Mouse (Mus musculus) heart, postnatal 0 days (tissue): Measurements from ENCODE around the gene Apof. TPM values are rescaled to one million over a fixed set of nuclear protein-coding genes. Genes with fewer than 3 reads are reported as not detected.
A peak's percentile ranks its signal among the peaks of the same experiment; 100 is the strongest.

Experiments
- ATAC-seq: fragments of 200-750 bp; cut with Nextera tagmentation; 2 replicates; pipeline ENCODE4 v1.8.0; 2017; ENCODE audit warnings: low read depth, moderate number of reproducible peaks, moderate library complexity; ENCODE audit not compliant: insufficient read depth
- DNase-seq: peaks from one replicate; pipeline ENCODE4 v3.0.0-alpha.2; 2016; ENCODE audit warnings: low spot score
- H3K27ac ChIP-seq: fragments of 300-500 bp; sonication (generic); 2 replicates; pipeline ENCODE4 v1.5.1; 2014; ENCODE audit warnings: low read depth, mild to moderate bottlenecking
- H3K27me3 ChIP-seq: fragments of 300-500 bp; sonication (generic); 2 replicates; pipeline ENCODE4 v1.6.1; 2014; ENCODE audit warnings: low read length, mixed read lengths; ENCODE audit not compliant: control insufficient read depth, insufficient read depth
- H3K36me3 ChIP-seq: fragments of 300-500 bp; sonication (generic); replicated peaks from 2 replicates; pipeline ENCODE4 v1.6.1; 2014; ENCODE audit warnings: low read length, mixed read lengths; ENCODE audit not compliant: control insufficient read depth, insufficient read depth
- H3K4me1 ChIP-seq: fragments of 300-500 bp; sonication (generic); 2 replicates; pipeline ENCODE4 v1.6.1; 2014; ENCODE audit warnings: antibody characterized with exemption; ENCODE audit not compliant: control insufficient read depth, insufficient read depth
- H3K4me2 ChIP-seq: fragments of 300-500 bp; sonication (generic); 2 replicates; pipeline ENCODE4 v1.6.1; 2014; ENCODE audit warnings: low read depth, mild to moderate bottlenecking, low read length, moderate library complexity
- H3K4me3 ChIP-seq: fragments of 300-500 bp; sonication (generic); 2 replicates; pipeline ENCODE4 v1.5.1; 2014; ENCODE audit warnings: low read depth, low read length
- H3K9ac ChIP-seq: fragments of 300-500 bp; sonication (generic); replicated peaks from 2 replicates; pipeline ENCODE4 v1.6.1; 2014; ENCODE audit warnings: low read depth, low read length, mixed read lengths
- H3K9me3 ChIP-seq: fragments of 300-500 bp; sonication (generic); replicated peaks from 2 replicates; pipeline ENCODE4 v1.6.1; 2016; ENCODE audit warnings: low read length; ENCODE audit not compliant: control insufficient read depth
- CTCF ChIP-seq: IDR thresholded peaks from 2 replicates; pipeline ENCODE4 v1.5.1; 2016; ENCODE audit warnings: antibody characterized with exemption, control low read depth, low read depth
- EP300 ChIP-seq: IDR thresholded peaks from 2 replicates; pipeline ENCODE4 v1.6.1; 2016; ENCODE audit warnings: antibody characterized with exemption, low read depth
- WGBS: fragments of 180-500 bp; shearing (Covaris S2); extraction: QIAGEN DNeasy Blood & Tissue Kit; methylation state at CpG from one replicate; pipeline ENCODE4 v1.1.7; 2014; 5-methylcytosine and 5-hydroxymethylcytosine counted together
- polyA plus RNA-seq: library from polyadenylated mRNA; unstranded; fragments of >200 nt; fragmentation: Nextera tagmentation; extraction: Ambion mirVana; gene quantifications from 2 replicates; pipeline ENCODE4 v1.2.1, GENCODE M21; 2015
- total RNA-seq: library from RNA; depleted of rRNA; stranded (reverse); fragments of >200 nt; gene quantifications from 2 replicates; pipeline ENCODE4 v1.2.3, GENCODE M21; 2014; ENCODE audit warnings: low replicate concordance

The Apof gene
- total and polyA plus RNA-seq, 2 experiments from 2014 or later, result not detected

DNA sequence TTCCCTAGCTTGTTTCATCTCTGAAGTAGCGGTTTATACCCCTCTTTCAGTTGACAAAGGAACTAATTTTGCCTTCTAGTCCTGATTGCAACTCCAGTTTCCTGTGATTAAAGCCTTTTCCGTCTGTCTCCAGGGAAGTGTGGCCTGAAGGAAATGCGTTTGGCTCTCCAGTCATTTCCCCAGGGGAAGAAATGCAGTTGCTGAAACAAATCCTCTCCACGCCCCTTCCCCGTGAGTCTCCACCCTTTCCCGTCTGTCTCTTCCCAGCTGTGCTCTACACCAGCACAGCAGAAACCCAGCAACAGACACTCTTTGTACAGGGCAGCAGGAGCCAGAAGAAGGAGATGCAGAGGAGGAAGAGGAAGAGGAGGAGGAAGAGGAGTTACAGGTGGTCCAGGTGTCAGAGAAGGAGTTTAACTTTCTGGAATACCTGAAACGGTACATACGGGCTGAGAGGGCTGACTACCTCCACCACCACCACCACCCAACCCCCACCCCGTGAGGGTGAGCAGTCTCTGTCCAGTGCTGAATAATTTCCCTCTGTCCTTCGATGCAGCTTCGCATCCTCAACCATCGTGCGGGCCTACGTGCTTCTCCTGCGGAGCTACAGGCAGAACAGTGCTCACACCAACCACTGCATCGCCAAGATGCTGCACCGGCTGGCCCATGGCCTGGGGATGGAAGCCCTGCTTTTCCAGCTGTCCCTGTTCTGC is 21.3 kb upstream of the Apof start:
- peaks cover 44% of the 10 kb centered on the region for H3K36me3 ChIP-seq
- H3K4me1 ChIP-seq, result peaks cover 12% of the 10 kb centered on the region; the same call in 1 of the 2 replicates
- H3K9ac ChIP-seq, result no peak overlapping the region
- H3K27me3 ChIP-seq, result no peaks in the 10 kb centered on the region
- H3K4me3 ChIP-seq, result peak overlapping the region; percentile 33
- peak overlapping the region; percentile 49 for H3K4me2 ChIP-seq
- 66% methylated on average over 17 of the region's 17 CpGs for WGBS
- TF ChIP-seq EP300 (peak; percentile 76), CTCF (no peak)
- peak; percentile 68 for ATAC-seq
- H3K9me3 ChIP-seq, result no peaks in the 10 kb centered on the region
- H3K27ac ChIP-seq, result peak overlapping the region; percentile 84
- peak; percentile 83 for DNase-seq

DNA sequence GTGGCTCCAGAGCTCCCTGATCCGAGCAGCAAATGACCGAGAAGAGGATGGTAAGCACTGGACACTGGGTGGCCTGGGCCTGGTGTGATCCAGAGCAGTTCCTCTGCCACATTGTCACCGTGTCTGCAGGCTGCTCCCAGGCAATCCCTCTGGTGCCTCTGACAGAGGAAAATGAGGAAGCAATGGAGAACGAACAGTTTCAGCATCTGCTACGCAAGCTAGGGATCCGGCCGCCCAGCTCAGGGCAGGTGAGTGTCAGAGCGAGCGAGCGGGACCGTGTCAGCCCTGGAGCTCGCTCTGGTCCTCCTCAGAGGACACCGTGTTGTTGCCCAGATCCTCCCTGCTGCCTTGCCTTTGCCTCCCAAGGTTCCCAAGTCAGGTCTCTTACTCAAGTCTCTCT is 17.9 kb upstream of the Apof start:
- Histone ChIP-seq H3K9ac (no peak overlapping the region), H3K4me3 (no peak overlapping the region), H3K9me3 (no peaks in the 10 kb centered on the region), H3K27ac (no peak overlapping the region), H3K27me3 (no peaks in the 10 kb centered on the region), H3K4me1 (0 out of 2 replicates have a peak, but pooled peaks cover 6% of the 10 kb centered on the region), H3K36me3 (peaks cover 45% of the 10 kb centered on the region), H3K4me2 (no peak overlapping the region)
- ATAC-seq (no peak), DNase-seq (no peak)
- TF ChIP-seq EP300 (no peak), CTCF (no peak)
- WGBS, result 92% methylated on average over 13 of the region's 13 CpGs

- ATAC-seq (no peak), DNase-seq (no peak)
- Histone ChIP-seq H3K9ac (no peak within 1 kb of the TSS), H3K4me3 (no peak within 1 kb of the TSS), H3K4me2 (no peak within 1 kb of the TSS), H3K36me3 (peaks cover 37% of the 10 kb centered on the region), H3K9me3 (no peaks in the 10 kb centered on the region), H3K27me3 (no peaks in the 10 kb centered on the region), H3K27ac (no peak within 1 kb of the TSS), H3K4me1 (no peaks in the 10 kb centered on the region)
- 80% methylated on average over 4 of the region's 4 CpGs for WGBS
- TF ChIP-seq CTCF (no peak), EP300 (no peak)
These were observed 14.7 kb upstream of the Apof start, which contains the start of gene Apon for GRCm38 (mm10) chr10:128253677-128254255. TSS of gene Apon (plus strand) at chr10:128254096.

DNA sequence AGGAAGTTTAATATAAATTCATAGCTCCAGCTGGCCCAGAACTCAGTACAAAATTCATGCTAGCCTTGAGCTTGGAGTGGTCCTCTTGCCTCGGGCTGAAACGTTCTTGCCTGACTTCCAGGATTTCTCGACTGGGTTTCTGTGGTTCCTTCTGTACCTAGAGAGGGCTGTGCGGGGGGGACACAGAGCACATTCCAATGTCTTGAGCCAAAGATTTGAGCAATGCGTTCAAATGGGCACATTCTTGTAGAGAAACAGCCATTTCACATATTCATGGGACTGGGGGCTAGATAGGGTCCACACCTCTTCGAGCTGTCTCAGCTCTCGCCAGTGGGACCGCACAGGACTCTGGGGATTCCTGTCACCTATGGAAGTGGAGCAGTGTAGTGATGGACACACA is 12.5 kb upstream of the Apof start:
- Histone ChIP-seq H3K9me3 (no peaks in the 10 kb centered on the region), H3K36me3 (peaks cover 17% of the 10 kb centered on the region), H3K27ac (no peak overlapping the region), H3K9ac (no peak overlapping the region), H3K4me1 (no peaks in the 10 kb centered on the region), H3K4me3 (no peak overlapping the region), H3K4me2 (no peak overlapping the region), H3K27me3 (no peaks in the 10 kb centered on the region)
- no peak for TF ChIP-seq EP300
- TF ChIP-seq CTCF, result no peak
- no peak for DNase-seq
- WGBS, result 79% methylated on average over 8 of the region's 8 CpGs
- no peak for ATAC-seq

GRCm38 (mm10) chr10:128256328-128256727 is 12.1 kb upstream of the Apof start:
- no peak overlapping the region for H3K9ac ChIP-seq
- no peaks in the 10 kb centered on the region for H3K27me3 ChIP-seq
- ATAC-seq (no peak), DNase-seq (no peak)
- H3K4me3 ChIP-seq, result no peak overlapping the region
- H3K9me3 ChIP-seq, result no peaks in the 10 kb centered on the region
- TF ChIP-seq EP300, result no peak
- no peak for TF ChIP-seq CTCF
- WGBS, result 80% methylated on average over 8 of the region's 8 CpGs
- peaks cover 13% of the 10 kb centered on the region for H3K36me3 ChIP-seq
- no peak overlapping the region for H3K27ac ChIP-seq
- no peaks in the 10 kb centered on the region for H3K4me1 ChIP-seq
- no peak overlapping the region for H3K4me2 ChIP-seq
